Mouse (Mus musculus) brain, embryonic 14.5 days (tissue): Measurements from ENCODE around the gene Ppp2r5e.

ENCODE experiments used
- CTCF ChIP-seq: fragments of 200-500 bp; IDR thresholded peaks from 2 replicates; pipeline ENCODE4 v1.5.1; 2012; ENCODE audit warnings: inconsistent platforms, mild to moderate bottlenecking, moderate library complexity, borderline replicate concordance; ENCODE audit not compliant: insufficient read depth, insufficient read length; ENCODE audit errors: extremely low read depth
- POLR2A ChIP-seq: fragments of 200-500 bp; IDR thresholded peaks from 2 replicates; pipeline ENCODE4 v1.6.1; 2012; ENCODE audit warnings: mild to moderate bottlenecking, inconsistent platforms, borderline replicate concordance; ENCODE audit not compliant: poor library complexity, insufficient read depth, insufficient read length, severe bottlenecking; ENCODE audit errors: extremely low read depth

DNA sequence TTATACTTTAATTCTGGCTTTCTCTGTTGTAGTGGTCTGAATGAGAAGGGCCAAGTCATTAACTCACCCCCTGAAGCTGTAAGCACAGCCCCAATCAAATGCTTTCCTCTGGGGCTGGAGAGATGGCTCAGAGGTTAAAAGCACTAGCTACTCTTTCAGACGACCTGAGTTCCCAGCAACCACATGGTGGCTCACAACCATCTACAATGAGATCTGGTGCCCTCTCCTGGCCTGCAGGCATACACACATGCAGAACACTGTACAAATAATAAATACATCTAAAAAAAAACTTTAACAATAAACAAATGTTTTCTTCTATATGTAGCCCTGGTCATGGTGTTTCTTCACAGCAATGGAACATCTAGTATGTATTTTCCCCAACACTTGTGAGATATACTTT is 33.6 kb upstream of the Ppp2r5e start:
- TF ChIP-seq POLR2A (no peak), CTCF (no peak)
